Mouse (Mus musculus) midbrain, embryonic 14.5 days (tissue): Measurements from ENCODE around the gene Rwdd3. TPM values are rescaled to one million over a fixed set of nuclear protein-coding genes. Genes with fewer than 3 reads are reported as not detected.

ENCODE experiments used
- ATAC-seq: fragments of 200-750 bp; cut with Nextera tagmentation; 2 replicates; pipeline ENCODE4 v1.8.0; 2017; ENCODE audit warnings: moderate number of reproducible peaks, moderate library complexity; ENCODE audit not compliant: low FRiP score, low TSS enrichment
- DNase-seq: peaks from one replicate; pipeline ENCODE4 v3.0.0-alpha.2; 2015
- H3K27ac ChIP-seq: fragments of 300-500 bp; sonication (generic); replicated peaks from 2 replicates; pipeline ENCODE4 v1.5.1; 2014; ENCODE audit warnings: mild to moderate bottlenecking, low read depth, low read length, moderate library complexity
- H3K27me3 ChIP-seq: fragments of 300-500 bp; sonication (generic); 2 replicates; pipeline ENCODE4 v1.6.1; 2014; ENCODE audit warnings: low read length, control low read depth, mixed read lengths; ENCODE audit not compliant: control insufficient read depth, insufficient read depth
- H3K36me3 ChIP-seq: fragments of 300-500 bp; sonication (generic); 2 replicates; pipeline ENCODE4 v1.6.1; 2014; ENCODE audit warnings: low read length, control low read depth; ENCODE audit not compliant: control insufficient read depth, insufficient read depth
- H3K4me1 ChIP-seq: fragments of 300-500 bp; sonication (generic); 2 replicates; pipeline ENCODE4 v1.6.1; 2014; ENCODE audit warnings: mild to moderate bottlenecking, antibody characterized with exemption, low read length, control low read depth; ENCODE audit not compliant: control insufficient read depth, insufficient read depth
- H3K4me2 ChIP-seq: fragments of 300-500 bp; sonication (generic); 2 replicates; pipeline ENCODE4 v1.6.1; 2014; ENCODE audit warnings: mild to moderate bottlenecking, low read length, moderate library complexity
- H3K4me3 ChIP-seq: fragments of 300-500 bp; sonication (generic); replicated peaks from 2 replicates; pipeline ENCODE4 v1.5.1; 2014; ENCODE audit warnings: low read depth, low read length
- H3K9ac ChIP-seq: fragments of 300-500 bp; sonication (generic); replicated peaks from 2 replicates; pipeline ENCODE4 v1.6.1; 2014; ENCODE audit warnings: mild to moderate bottlenecking, low read length, moderate library complexity
- H3K9me3 ChIP-seq: fragments of 300-500 bp; sonication (generic); 2 replicates; pipeline ENCODE4 v1.6.1; 2016; ENCODE audit warnings: low read length, control low read depth, mixed read lengths; ENCODE audit not compliant: control insufficient read depth
- WGBS: fragments of 180-500 bp; shearing (Covaris S2); extraction: QIAGEN DNeasy Blood & Tissue Kit; methylation state at CpG from one replicate; pipeline ENCODE4 v1.1.7; 2014; 5-methylcytosine and 5-hydroxymethylcytosine counted together
- polyA plus RNA-seq: library from polyadenylated mRNA; unstranded; fragments of >200 nt; fragmentation: Nextera tagmentation; extraction: Ambion mirVana; gene quantifications from 2 replicates; pipeline ENCODE4 v1.2.1, GENCODE M21; 2014

Rwdd3 gene
- polyA plus RNA-seq, 1 experiment from 2014 or later: 6.1 TPM

DNA sequence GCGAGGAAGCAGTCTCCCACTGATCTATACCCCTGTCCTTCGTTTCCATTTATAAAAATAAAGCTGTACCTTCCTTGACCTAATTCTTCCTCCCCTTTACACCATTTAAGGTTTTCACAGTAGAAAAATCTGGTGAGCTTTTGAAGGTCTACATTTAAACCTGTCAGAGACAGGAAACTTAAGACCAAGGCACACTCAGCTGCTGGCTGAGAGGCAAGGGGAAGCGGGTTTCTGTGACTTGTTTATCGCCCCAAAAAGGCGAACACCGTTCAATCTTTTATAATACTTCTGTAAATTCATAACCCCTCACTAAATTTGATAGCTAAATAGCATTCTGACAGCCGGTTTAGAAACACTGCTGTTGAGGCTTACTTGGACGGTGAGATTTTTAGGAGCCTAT is 60.4 kb downstream of the Rwdd3 start:
- Histone ChIP-seq H3K4me3 (no peak overlapping the region), H3K9me3 (no peaks in the 10 kb centered on the region), H3K27ac (no peak overlapping the region), H3K4me1 (no peaks in the 10 kb centered on the region), H3K36me3 (no peaks in the 10 kb centered on the region), H3K9ac (no peak overlapping the region), H3K4me2 (no peak overlapping the region), H3K27me3 (no peaks in the 10 kb centered on the region)
- DNase-seq (no peak), ATAC-seq (no peak)
- WGBS: 87% methylated on average over 8 of the region's 8 CpGs

DNA sequence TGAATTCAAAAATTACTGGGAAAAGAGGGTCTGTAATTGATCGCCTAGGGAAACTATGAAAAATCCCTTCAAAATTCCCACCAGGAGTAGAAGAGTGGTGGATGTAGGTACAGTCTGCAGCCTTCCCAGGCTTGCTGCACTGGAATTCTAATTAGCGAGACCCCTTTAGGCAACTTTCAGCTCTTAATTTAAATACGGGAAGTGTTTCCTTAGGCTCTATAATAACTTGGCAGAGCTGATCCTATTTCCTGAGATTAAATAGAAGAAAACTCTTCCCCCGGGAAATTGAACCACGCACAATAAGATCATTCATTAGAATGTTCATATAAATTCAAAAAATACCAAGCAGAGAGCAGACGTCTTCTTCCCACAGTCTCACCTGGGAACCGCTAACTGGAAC is 61.1 kb downstream of the Rwdd3 start:
- WGBS: 58% methylated on average over 7 of the region's 7 CpGs
- Histone ChIP-seq H3K4me3 (no peak overlapping the region), H3K4me2 (no peak overlapping the region), H3K36me3 (no peaks in the 10 kb centered on the region), H3K27ac (no peak overlapping the region), H3K9ac (no peak overlapping the region), H3K4me1 (no peaks in the 10 kb centered on the region), H3K27me3 (no peaks in the 10 kb centered on the region), H3K9me3 (no peaks in the 10 kb centered on the region)
- ATAC-seq (no peak), DNase-seq (peak; percentile 70)

DNA sequence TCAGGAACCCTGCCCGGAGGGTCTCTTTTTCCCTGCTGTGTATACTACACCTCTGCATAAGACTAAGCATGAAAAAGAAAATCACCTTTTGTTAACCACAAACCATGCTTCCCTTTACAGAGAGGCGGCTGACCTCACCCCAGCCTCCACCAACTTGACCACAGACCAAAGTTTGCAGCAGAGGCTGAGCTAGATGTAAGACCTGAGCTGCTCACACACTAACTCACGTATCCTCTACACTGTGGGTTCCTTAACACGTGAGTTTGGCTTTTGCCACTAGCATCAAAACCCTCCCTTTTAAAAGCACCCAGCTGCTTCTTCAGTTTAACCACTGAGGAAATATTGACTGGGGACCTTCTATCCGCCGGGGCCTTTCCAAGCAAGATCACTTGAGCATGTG is 64.0 kb downstream of the Rwdd3 start:
- no peak overlapping the region for H3K4me2 ChIP-seq
- no peak for ATAC-seq
- no peak for DNase-seq

DNA sequence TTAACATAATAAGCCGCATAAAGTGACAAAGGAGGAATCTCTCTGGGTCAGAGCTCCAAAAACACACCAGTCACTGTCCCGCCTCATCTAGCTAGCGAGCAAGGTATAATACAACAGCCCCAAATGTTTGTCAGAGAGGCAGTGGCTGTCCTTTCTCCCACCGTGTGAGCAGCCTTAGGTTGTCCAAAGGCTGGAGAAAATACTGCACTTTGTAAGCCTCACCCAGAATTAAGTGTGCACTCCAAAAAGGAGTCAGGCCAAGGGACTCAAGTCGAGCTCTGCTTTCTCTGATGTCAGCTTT is 66.1 kb downstream of the Rwdd3 start:
- ATAC-seq (0 out of 2 replicates have a peak, but pooled peaks have one; percentile 28), DNase-seq (no peak)
- no peak overlapping the region for H3K27ac ChIP-seq
- H3K9ac ChIP-seq: no peak overlapping the region
- no peak overlapping the region for H3K4me3 ChIP-seq
- no peaks in the 10 kb centered on the region for H3K36me3 ChIP-seq
- H3K4me1 ChIP-seq: peaks cover 8% of the 10 kb centered on the region; the same call in 1 of the 2 replicates
- no peaks in the 10 kb centered on the region for H3K27me3 ChIP-seq
- peak overlapping the region; percentile 37; the same call in 1 of the 2 replicates for H3K4me2 ChIP-seq
- H3K9me3 ChIP-seq: no peaks in the 10 kb centered on the region
- WGBS: 71% methylated on average over 5 of the region's 5 CpGs

More for the DNA sequence above, 64.0 kb downstream of the Rwdd3 start:
- H3K9ac ChIP-seq: no peak overlapping the region
- H3K27ac ChIP-seq: no peak overlapping the region
- WGBS: 89% methylated on average over 6 of the region's 6 CpGs
- H3K36me3 ChIP-seq: no peaks in the 10 kb centered on the region
- H3K4me3 ChIP-seq: no peak overlapping the region
- no peaks in the 10 kb centered on the region for H3K27me3 ChIP-seq
- H3K9me3 ChIP-seq: no peaks in the 10 kb centered on the region
- H3K4me1 ChIP-seq: 0 out of 2 replicates have a peak, but pooled peaks cover 4% of the 10 kb centered on the region

Other genes with a start within 250 kb of the Rwdd3 start
- 3.3 TPM in 2 replicates for gene Tmem56, start 111.4 kb upstream of the Rwdd3 start, polyA plus RNA-seq
- 29.8 and 34.3 TPM in 2 replicates for gene Alg14, start 120.1 kb upstream of the Rwdd3 start, polyA plus RNA-seq